Mouse (Mus musculus): ENCODE measurements at regions not wholly inside any gene's neighbourhood (a gene's known extent, or its start where the extent isn't known, plus 50 kb on each side); places are given as distances from the start of the nearest gene placed in this dataset.

DNA sequence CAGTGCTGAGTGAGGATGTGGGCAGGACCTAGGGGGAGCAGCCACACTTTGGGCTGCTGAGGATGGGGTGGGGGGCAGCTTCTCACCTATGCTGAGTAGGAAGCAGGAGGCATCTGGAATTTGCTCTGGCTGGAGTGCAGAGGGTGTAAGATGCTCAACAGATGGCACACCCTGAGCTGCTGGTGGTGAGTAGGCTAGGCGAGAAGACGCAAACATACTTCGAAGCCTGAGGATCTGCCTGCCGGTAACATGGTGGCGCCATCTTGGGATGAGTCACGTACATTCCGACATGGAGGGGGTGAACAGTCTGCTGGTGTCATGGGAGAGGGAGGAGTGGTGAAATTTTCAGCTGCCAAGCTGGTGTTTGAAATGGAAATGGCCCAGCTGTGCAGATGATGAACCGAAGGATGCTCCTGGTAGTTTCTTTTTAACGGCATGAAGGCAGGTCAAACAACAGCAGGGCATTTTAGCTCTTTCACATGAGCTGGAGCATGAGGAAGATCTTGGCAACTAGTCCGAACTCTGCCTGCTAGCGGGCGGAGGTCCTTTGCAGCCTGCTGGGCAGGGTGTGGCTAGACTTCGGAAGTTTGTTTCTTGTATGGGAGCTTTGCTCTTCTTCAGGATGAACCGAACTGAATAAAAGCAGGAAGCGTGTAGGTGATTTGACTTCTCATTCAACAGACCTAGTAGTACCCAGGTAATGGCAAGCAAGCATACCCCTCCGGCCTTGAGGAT, 72.2 kb downstream of the Ackr3 start:
- TF ChIP-seq POLR2A (IDR thresholded peaks at IDR 0.05; ENCODE audit: low read depth, low read length) (no peak), CTCF (conservative IDR thresholded peaks at IDR 0.05; ENCODE audit: insufficient read depth, insufficient read length, low read depth, low read length) (no peak)

Data from kidney, adult 2 months (tissue).